Mouse (Mus musculus): ENCODE measurements around the gene Ifitm1.
"Not testable (repeated sequence)": the region's sequence is repeated elsewhere in the genome, so short reads cannot be mapped to it uniquely, and the experiment has no call there.

Ifitm1 gene

DNA sequence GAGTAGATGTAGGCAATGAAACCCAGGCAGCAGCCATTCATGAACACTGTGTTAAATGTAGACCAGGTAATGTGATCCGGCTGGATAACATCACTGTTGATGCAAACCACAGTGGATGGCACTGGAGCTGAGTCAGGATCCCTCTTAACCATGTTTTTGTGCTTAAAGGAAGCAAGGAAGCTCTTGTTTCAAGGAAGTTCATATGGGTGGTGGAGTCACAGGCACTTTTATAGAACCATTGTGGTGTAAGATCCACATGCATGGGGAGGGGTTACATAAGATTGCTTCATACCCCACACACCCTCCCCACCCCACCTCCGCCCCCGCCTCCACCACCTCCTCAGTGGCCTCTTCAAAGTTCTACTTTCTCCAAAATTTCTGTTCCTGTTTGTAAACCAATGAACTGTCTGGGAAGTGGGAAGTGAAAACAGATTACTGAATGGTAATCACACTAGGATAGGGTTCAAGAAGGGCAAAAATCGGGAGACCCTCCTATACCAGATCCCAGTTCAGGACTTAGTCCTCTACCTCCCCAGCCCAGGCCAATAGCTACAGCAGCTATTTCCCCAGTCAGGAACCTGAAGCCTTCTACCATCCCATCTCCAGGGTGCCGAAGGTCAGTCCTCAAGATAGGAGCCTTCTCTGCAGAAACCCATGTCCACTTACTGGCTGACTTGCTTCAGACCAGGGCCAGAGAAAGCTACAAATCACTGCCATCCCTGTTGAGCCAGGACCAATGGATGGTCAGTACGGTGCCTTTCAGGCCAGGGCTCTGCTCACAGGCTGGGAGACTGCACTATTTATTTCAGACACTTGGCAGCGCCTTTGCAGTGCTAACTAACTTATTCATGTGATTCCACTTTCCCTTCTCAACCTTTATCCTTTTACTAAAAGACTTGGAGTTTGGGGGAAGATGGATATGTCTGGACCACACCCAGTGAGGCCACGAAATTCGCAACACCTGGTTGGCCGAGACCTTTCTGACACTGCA lies 50.0 kb downstream of the Ifitm1 start:
- DNase-seq (ENCODE audit: low read depth), result peak; percentile 67

DNA sequence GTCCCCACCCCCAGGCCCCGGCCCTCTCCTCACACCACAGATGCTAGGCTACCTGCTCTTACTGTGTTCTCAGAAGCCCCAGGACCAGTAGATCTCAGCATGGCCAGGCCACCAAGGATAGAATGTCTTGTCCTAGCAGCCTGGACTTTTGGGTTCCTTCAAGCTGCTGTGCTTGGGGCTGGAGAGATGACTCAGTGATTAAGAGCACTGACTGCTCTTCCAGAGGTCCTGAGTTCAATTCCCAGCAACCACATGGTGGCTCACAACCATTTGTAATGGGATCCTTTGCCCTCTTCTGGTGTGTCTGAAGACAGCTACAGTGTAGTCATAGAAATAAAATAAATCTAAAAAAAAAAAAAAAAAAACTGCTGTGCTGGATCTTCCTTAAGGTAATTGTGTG lies 50.8 kb downstream of the Ifitm1 start, which contains the start of gene Ifitm6:
Gene Ifitm6 (minus strand): TSS at position 101 of the 400 bp plus-strand sequence.
- not testable (repeated sequence) for DNase-seq (ENCODE audit: low read depth)

DNA sequence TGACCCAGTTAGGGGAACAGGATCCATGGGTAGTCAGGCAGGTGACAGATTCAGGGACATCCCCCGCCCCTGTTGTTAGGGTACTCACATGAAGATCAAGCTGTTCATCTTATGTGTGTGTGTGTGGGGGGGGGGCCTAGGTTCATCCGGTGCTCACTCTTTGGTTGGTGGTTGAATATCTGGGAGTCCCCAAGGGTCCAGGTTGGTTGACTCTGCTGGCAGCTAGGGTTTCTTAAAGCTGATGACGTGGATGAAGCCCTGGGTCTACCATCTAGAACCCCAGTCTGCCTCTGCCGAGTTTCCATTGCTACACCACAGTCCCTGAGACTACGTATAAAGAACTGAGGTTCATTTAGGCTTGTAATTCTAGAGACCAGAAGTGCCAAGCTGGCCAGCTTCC lies 52.0 kb downstream of the Ifitm1 start:
- no peak for DNase-seq (ENCODE audit: low read depth)

Measured in NIH3T3 (cell line).